Mouse (Mus musculus) spleen, adult 2 months (tissue): ENCODE results near the gene Nefh. TPM values are rescaled to one million over a fixed set of nuclear protein-coding genes. Genes with fewer than 3 reads are reported as not detected.

Experiments used
- DNase-seq, 2 experiments: peaks; one replicate each; pipeline versions ENCODE4 v3.0.0 to v3.0.0-alpha.2; 2012 to 2021; ENCODE audit warnings: low spot score in 2 of 2, low read depth in 1 of 2
- H3K27ac ChIP-seq: fragments of 200-500 bp; 2 replicates; pipeline ENCODE4 v1.5.1; 2012; ENCODE audit warnings: low read length, inconsistent platforms; ENCODE audit not compliant: insufficient read depth
- H3K27me3 ChIP-seq: fragments of 200-500 bp; 2 replicates; pipeline ENCODE4 v1.6.1; 2012; ENCODE audit warnings: mild to moderate bottlenecking, moderate library complexity, low read length, inconsistent platforms; ENCODE audit not compliant: control insufficient read depth, insufficient read depth
- H3K36me3 ChIP-seq: fragments of 200-500 bp; 2 replicates; pipeline ENCODE4 v1.6.1; 2012; ENCODE audit warnings: mild to moderate bottlenecking, low read length, inconsistent platforms; ENCODE audit not compliant: control insufficient read depth, insufficient read depth
- H3K4me1 ChIP-seq: fragments of 200-500 bp; 2 replicates; pipeline ENCODE4 v1.6.1; 2011; ENCODE audit warnings: inconsistent platforms; ENCODE audit not compliant: control insufficient read depth, insufficient read depth, insufficient read length
- H3K4me3 ChIP-seq: fragments of 200-500 bp; 2 replicates; pipeline ENCODE4 v1.5.1; 2011; ENCODE audit warnings: mild to moderate bottlenecking, inconsistent platforms; ENCODE audit not compliant: insufficient read depth, insufficient read length; ENCODE audit errors: extremely low read depth
- CTCF ChIP-seq: fragments of 200-500 bp; IDR thresholded peaks from 2 replicates; pipeline ENCODE4 v1.5.1; 2011; ENCODE audit warnings: mild to moderate bottlenecking, inconsistent platforms; ENCODE audit not compliant: insufficient read depth, insufficient read length, insufficient replicate concordance; ENCODE audit errors: extremely low read depth
- POLR2A ChIP-seq: fragments of 200-500 bp; IDR thresholded peaks from 2 replicates; pipeline ENCODE4 v1.6.1; 2011; ENCODE audit warnings: low read depth, low read length, inconsistent platforms
- WGBS: fragments of 180-500 bp; shearing (Covaris S2); methylation state at CpG from one replicate; pipeline ENCODE4 v1.1.7; 2018; 5-methylcytosine and 5-hydroxymethylcytosine counted together
- polyA plus RNA-seq: library from polyadenylated mRNA; depleted of rRNA; stranded (reverse); fragments of >200 nt; gene quantifications from 2 replicates; pipeline ENCODE4 v1.2.3, GENCODE M21; 2012

Nefh gene
- polyA plus RNA-seq, 1 experiment, result 0.92 TPM

DNA sequence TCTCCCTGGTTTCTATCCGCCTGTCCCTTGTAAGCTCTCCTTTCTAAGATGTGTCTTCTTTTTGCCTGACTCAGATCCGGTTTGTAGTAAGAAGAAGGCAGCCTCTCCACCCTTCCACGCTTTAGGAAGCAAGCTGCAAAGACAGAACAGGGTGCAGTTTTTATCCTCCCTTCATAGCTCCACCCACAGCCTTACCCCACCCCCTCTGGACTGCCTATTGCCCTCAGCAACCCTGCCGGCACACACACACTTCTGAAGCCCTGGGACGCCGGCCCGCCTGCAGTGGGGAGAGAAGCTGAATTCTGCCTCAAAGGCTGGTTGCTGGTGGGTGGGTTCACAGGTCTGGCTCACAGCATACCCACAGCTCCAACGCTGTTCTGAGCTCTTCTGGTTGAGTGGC, 6.1 kb upstream of the Nefh start:
- Histone ChIP-seq H3K27ac (no peak overlapping the region), H3K4me3 (no peak overlapping the region), H3K36me3 (no peaks in the 10 kb centered on the region), H3K27me3 (no peaks in the 10 kb centered on the region; the same call in 1 of the 2 replicates), H3K4me1 (no peaks in the 10 kb centered on the region)
- DNase-seq, result no peak
- 22% methylated on average over 8 of the region's 8 CpGs for WGBS
- TF ChIP-seq CTCF, result no peak
- TF ChIP-seq POLR2A, result no peak

DNA sequence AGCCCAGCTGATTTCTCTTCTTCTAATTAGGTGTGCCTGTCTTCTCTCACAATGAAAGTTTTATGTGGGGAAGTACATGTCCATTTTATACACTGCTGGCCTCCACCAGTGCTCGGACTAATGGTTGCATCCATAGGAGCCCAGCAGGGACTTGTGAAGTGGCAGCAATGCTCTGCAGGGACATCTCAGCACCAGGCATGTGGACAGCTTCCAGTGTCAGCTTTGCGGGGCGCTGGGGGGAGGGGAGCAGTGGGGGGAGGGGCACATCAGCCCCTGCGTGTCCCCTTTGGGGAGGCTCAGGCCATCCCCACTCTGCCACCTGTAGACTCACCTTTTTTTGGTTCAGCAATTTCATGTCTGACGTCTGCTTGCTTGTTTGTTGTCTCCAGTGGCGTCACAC, 5.5 kb upstream of the Nefh start:
- 39% methylated on average over 6 of the region's 6 CpGs for WGBS
- Histone ChIP-seq H3K4me3 (no peak overlapping the region), H3K36me3 (no peaks in the 10 kb centered on the region), H3K27ac (no peak overlapping the region), H3K27me3 (peaks cover 4% of the 10 kb centered on the region), H3K4me1 (no peaks in the 10 kb centered on the region; the same call in 1 of the 2 replicates)
- no peak for DNase-seq
- TF ChIP-seq CTCF (no peak), POLR2A (no peak)

DNA sequence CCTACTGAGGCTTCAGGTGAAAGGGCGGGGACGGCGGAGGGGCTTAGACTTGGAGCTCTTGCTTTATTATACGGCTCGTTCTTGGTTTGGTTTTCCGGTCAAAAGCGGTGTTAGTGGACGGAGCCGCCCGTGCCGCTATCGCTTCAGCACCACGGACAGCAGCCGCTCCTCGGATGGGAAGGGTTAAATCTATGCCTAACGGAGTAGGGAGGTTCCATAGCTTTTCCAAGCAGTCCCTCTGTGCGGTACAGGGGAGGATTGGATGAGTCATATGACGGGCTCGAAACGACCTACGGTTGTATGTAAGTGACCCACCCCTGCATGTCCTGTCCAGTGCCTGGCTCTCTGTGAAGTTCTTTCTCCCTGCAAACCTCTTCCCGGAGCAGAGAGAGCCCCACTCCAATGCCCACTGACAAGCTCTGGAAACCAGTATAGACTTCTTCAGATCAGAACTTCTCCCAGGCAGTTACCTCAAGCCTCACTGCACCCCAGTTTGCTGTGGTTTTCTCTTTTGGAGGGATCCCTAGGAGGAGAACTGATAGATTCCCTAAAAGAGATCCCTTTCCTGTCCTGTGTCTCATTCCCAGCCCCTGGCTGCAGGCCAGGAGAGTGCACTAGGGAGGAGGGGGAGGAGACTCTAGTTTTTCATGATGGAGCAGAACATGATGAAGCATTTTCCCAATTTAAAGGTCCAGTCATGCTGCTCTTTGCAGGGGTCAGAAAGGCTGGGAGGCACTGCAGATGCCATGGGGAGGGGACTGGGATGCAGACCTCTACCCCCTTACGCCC, 1.6 kb upstream of the Nefh start:
- H3K4me3 ChIP-seq, result no peak overlapping the region
- DNase-seq, result no peak
- no peak overlapping the region for H3K27ac ChIP-seq
- TF ChIP-seq POLR2A (no peak), CTCF (no peak)
- peaks cover 17% of the 10 kb centered on the region for H3K27me3 ChIP-seq
- H3K36me3 ChIP-seq, result no peaks in the 10 kb centered on the region
- WGBS, result 36% methylated on average over 23 of the region's 23 CpGs
- peaks cover 10% of the 10 kb centered on the region for H3K4me1 ChIP-seq

DNA sequence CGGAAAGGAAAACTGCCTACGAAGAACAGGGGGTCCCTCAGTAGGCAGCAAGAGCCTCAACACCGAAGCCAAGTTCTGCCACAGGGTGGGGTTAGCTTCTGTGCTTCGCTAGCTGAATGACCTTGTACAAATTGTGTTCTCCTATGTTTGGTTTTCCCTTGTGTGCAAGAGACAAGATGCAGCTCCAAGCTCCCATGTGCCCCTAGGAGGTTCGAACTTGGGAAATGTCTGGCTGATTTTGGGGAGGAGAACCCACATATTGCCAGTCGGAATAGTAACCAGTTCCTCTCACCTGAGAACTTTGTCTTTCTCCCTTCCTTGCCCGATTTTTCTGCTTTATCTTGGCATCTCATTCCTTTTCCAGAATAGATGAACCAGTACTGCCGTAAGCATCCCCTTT, 928 bp upstream of the Nefh start:
- 55% methylated on average over 8 of the region's 8 CpGs for WGBS
- H3K36me3 ChIP-seq, result no peaks in the 10 kb centered on the region
- H3K27me3 ChIP-seq, result peaks cover 17% of the 10 kb centered on the region
- peaks cover 10% of the 10 kb centered on the region for H3K4me1 ChIP-seq
- TF ChIP-seq CTCF, result no peak
- no peak for TF ChIP-seq POLR2A
- no peak for DNase-seq
- H3K4me3 ChIP-seq, result no peak overlapping the region
- no peak overlapping the region for H3K27ac ChIP-seq

DNA sequence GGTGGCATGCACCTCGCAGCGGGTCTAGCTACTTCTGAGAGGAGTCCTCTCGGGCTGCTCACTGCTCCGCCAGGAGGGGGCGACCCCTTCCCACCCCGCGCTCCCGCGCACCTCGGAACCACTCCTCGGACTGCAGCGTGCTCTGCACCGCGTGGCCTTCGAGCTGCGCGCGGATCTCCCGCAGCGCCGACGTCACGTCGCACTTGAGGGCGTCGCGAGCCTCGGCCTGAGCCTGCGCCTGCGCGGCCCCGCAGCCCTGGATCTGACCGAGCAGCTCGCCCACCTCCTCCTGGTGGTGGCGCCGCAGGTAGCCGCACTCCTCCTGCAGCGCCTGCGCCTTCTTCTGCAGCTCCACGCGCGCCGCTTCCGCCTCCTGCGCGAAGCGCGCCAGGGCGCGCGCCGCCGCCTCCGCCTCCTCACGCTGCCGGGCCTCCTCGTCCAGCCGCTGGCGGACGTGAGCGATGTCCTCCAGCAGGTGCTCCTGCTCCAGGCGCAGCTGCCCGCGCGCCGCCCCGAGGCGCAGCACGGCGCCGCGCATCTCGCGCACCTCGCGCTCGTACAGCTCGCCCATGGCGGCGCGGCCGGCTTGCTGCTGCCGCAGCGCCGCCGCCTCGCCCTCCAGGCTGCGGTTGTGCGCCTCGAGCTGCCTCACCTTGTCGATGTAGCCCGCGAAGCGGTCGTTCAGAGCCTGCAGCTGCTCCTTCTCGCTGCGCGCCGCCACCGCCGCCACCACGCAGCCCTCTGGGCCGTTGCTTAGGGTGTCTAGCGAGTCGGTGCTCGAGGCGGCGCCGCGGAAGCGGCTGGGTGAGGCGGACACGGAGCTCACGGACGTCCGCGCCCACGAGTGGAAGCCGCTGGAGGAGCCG, 684 bp downstream of the Nefh start:
- WGBS, result under 1% methylated on average over 120 of the region's 120 CpGs
- TF ChIP-seq POLR2A (no peak; the same call in 1 of the 2 replicates), CTCF (0 out of 2 replicates have a peak, but pooled peaks have one; percentile 10)
- peaks cover 17% of the 10 kb centered on the region for H3K27me3 ChIP-seq
- peak overlapping the region; percentile 30; the same call in 1 of the 2 replicates for H3K27ac ChIP-seq
- DNase-seq, result peak; percentile 55 to 60
- H3K36me3 ChIP-seq, result no peaks in the 10 kb centered on the region
- peak overlapping the region; percentile 65 for H3K4me3 ChIP-seq
- H3K4me1 ChIP-seq, result peaks cover 10% of the 10 kb centered on the region

DNA sequence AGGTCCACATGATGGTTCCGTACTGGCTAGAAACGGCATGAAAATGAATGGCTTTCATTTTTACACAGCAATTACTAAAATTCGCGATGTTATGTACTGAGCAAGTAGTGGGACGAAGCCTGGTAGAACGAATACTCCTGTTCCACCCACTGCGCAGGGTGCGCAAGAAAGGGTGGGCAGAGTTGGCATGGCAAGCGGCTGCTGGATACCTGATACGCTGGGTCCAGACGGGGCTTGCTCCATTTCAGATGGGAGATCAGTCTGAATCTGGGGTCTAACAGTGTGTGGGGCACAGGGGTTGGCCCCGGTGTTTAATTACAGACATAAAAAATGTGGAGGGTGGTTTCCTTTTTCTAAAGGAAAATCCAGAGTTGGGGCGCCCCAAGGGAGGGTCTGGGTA, 1.3 kb downstream of the Nefh start:
- Histone ChIP-seq H3K4me3 (peak overlapping the region; percentile 65; the same call in 1 of the 2 replicates), H3K27ac (no peak overlapping the region), H3K36me3 (no peaks in the 10 kb centered on the region), H3K4me1 (peaks cover 10% of the 10 kb centered on the region), H3K27me3 (peaks cover 17% of the 10 kb centered on the region)
- TF ChIP-seq POLR2A (no peak), CTCF (no peak)
- DNase-seq, result no peak
- 28% methylated on average over 13 of the region's 13 CpGs for WGBS
